Mouse (Mus musculus) midbrain, postnatal 0 days (tissue): ENCODE data around the gene Gan. TPM values are rescaled to one million over a fixed set of nuclear protein-coding genes. Genes with fewer than 3 reads are reported as not detected.

ENCODE experiments used
- ATAC-seq: fragments of 200-750 bp; cut with Nextera tagmentation; 2 replicates; pipeline ENCODE4 v1.8.0; 2017; ENCODE audit warnings: moderate number of reproducible peaks, mild to moderate bottlenecking, moderate TSS enrichment, moderate library complexity; ENCODE audit not compliant: low FRiP score
- DNase-seq: peaks from one replicate; pipeline ENCODE4 v3.0.0-alpha.2; 2015; ENCODE audit warnings: low spot score
- H3K27ac ChIP-seq: fragments of 300-500 bp; sonication (generic); 2 replicates; pipeline ENCODE4 v1.5.1; 2014; ENCODE audit warnings: low read depth, mild to moderate bottlenecking, low read length, mixed read lengths
- H3K27me3 ChIP-seq: fragments of 300-500 bp; sonication (generic); 2 replicates; pipeline ENCODE4 v1.6.1; 2014; ENCODE audit warnings: low read length, control low read depth, mixed read lengths; ENCODE audit not compliant: insufficient read depth
- H3K36me3 ChIP-seq: fragments of 300-500 bp; sonication (generic); 2 replicates; pipeline ENCODE4 v1.6.1; 2014; ENCODE audit warnings: low read length, control low read depth, mixed read lengths; ENCODE audit not compliant: insufficient read depth
- H3K4me1 ChIP-seq: fragments of 300-500 bp; sonication (generic); 2 replicates; pipeline ENCODE4 v1.6.1; 2014; ENCODE audit warnings: mild to moderate bottlenecking, control low read depth, antibody characterized with exemption, low read length, mixed read lengths; ENCODE audit not compliant: insufficient read depth
- H3K4me2 ChIP-seq: fragments of 300-500 bp; sonication (generic); 2 replicates; pipeline ENCODE4 v1.6.1; 2014; ENCODE audit warnings: low read depth, mild to moderate bottlenecking, low read length, mixed read lengths; ENCODE audit not compliant: poor library complexity, severe bottlenecking
- H3K4me3 ChIP-seq: fragments of 300-500 bp; sonication (generic); 2 replicates; pipeline ENCODE4 v1.5.1; 2014; ENCODE audit warnings: low read depth, mild to moderate bottlenecking, low read length, moderate library complexity
- H3K9ac ChIP-seq: fragments of 300-500 bp; sonication (generic); replicated peaks from 2 replicates; pipeline ENCODE4 v1.6.1; 2014; ENCODE audit warnings: mild to moderate bottlenecking, low read length, moderate library complexity, mixed read lengths; ENCODE audit not compliant: poor library complexity, severe bottlenecking
- H3K9me3 ChIP-seq: fragments of 300-500 bp; sonication (generic); 2 replicates; pipeline ENCODE4 v1.6.1; 2016; ENCODE audit warnings: low read length, control low read depth
- CTCF ChIP-seq: IDR thresholded peaks from 2 replicates; pipeline ENCODE4 v1.5.1; 2016; ENCODE audit warnings: antibody characterized with exemption, mild to moderate bottlenecking
- WGBS: fragments of 180-500 bp; shearing (Covaris S2); extraction: QIAGEN DNeasy Blood & Tissue Kit; methylation state at CpG from one replicate; pipeline ENCODE4 v1.1.7; 2014; 5-methylcytosine and 5-hydroxymethylcytosine counted together
- polyA plus RNA-seq: library from polyadenylated mRNA; unstranded; fragments of >200 nt; fragmentation: Nextera tagmentation; extraction: Ambion mirVana; gene quantifications from 2 replicates; pipeline ENCODE4 v1.2.1, GENCODE M21; 2015
- total RNA-seq: library from RNA; depleted of rRNA; stranded (reverse); fragments of >200 nt; gene quantifications from 2 replicates; pipeline ENCODE4 v1.2.3, GENCODE M21; 2014

Gene Gan
- total and polyA plus RNA-seq, 2 experiments from 2014 or later = 4.6 to 13.5 TPM

- no peaks in the 10 kb centered on the region for H3K27me3 ChIP-seq
- 92% methylated on average over 6 of the region's 6 CpGs for WGBS
- H3K9me3 ChIP-seq = no peaks in the 10 kb centered on the region
- no peaks in the 10 kb centered on the region for H3K36me3 ChIP-seq
- H3K4me3 ChIP-seq = no peak overlapping the region
- no peak overlapping the region for H3K4me2 ChIP-seq
- peak; percentile 47 for TF ChIP-seq CTCF
- no peak overlapping the region for H3K9ac ChIP-seq
- no peaks in the 10 kb centered on the region for H3K4me1 ChIP-seq
- H3K27ac ChIP-seq = no peak overlapping the region
- DNase-seq (no peak), ATAC-seq (no peak)
Observed at GRCm38 (mm10) chr8:117148520-117148919, 9.4 kb upstream of the Gan start.

- 0 out of 2 replicates have a peak overlapping the region, but pooled peaks have one; percentile 83 for H3K4me2 ChIP-seq
- no peak overlapping the region for H3K4me3 ChIP-seq
- no peaks in the 10 kb centered on the region for H3K27me3 ChIP-seq
- DNase-seq (no peak), ATAC-seq (no peak)
- 93% methylated on average over 4 of the region's 4 CpGs for WGBS
- H3K4me1 ChIP-seq = peaks cover 15% of the 10 kb centered on the region; the same call in 1 of the 2 replicates
- TF ChIP-seq CTCF = no peak
- H3K9me3 ChIP-seq = no peaks in the 10 kb centered on the region
- H3K27ac ChIP-seq = no peak overlapping the region
- no peaks in the 10 kb centered on the region for H3K36me3 ChIP-seq
- no peak overlapping the region for H3K9ac ChIP-seq
Observed at GRCm38 (mm10) chr8:117156149-117156548, 1.8 kb upstream of the Gan start.

GRCm38 (mm10) chr8:117156866-117157768, 818 bp upstream of the Gan start:
- DNase-seq = no peak
- WGBS = 12% methylated on average over 33 of the region's 33 CpGs

DNA sequence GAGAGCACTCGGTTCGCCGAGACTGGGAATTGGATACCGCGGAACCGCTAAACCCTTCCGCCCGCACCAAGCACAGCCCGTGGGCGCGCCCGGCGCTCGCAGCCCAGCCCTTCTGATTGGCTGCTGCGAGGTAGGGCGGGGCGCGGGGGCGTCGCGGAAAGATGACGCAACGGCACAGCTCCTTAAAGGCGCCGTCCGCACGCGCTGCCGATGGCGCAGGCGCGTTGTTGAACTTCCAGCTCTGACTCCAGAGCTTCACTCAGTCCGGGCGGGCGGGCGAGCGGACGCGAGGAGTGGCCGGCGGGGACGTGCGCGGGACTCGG, 205 bp upstream of the Gan start:
- ATAC-seq = peak; percentile 95
- WGBS = under 1% methylated on average over 45 of the region's 45 CpGs

More at GRCm38 (mm10) chr8:117156866-117157768, 818 bp upstream of the Gan start:
- ATAC-seq = no peak
- Histone ChIP-seq H3K9ac (peak overlapping the region; percentile 66), H3K9me3 (no peaks in the 10 kb centered on the region), H3K27ac (peak overlapping the region; percentile 77), H3K27me3 (no peaks in the 10 kb centered on the region), H3K36me3 (no peaks in the 10 kb centered on the region), H3K4me1 (peaks cover 15% of the 10 kb centered on the region; the same call in 1 of the 2 replicates), H3K4me3 (peak overlapping the region; percentile 86), H3K4me2 (peak overlapping the region; percentile 83)
- no peak for TF ChIP-seq CTCF

GRCm38 (mm10) chr8:117159031-117159430, 1.1 kb downstream of the Gan start:
- Histone ChIP-seq H3K4me1 (peaks cover 15% of the 10 kb centered on the region; the same call in 1 of the 2 replicates), H3K4me3 (peak overlapping the region; percentile 86; the same call in 1 of the 2 replicates), H3K36me3 (no peaks in the 10 kb centered on the region), H3K4me2 (peak overlapping the region; percentile 77), H3K9me3 (no peaks in the 10 kb centered on the region), H3K27ac (no peak overlapping the region), H3K27me3 (no peaks in the 10 kb centered on the region), H3K9ac (0 out of 2 replicates have a peak overlapping the region, but pooled peaks have one; percentile 77)
- 72% methylated on average over 5 of the region's 5 CpGs for WGBS
- ATAC-seq = no peak
- TF ChIP-seq CTCF = no peak
- no peak for DNase-seq

More for the DNA sequence above, 205 bp upstream of the Gan start:
- peak overlapping the region; percentile 83 for H3K4me2 ChIP-seq
- no peak for TF ChIP-seq CTCF
- H3K9me3 ChIP-seq = no peaks in the 10 kb centered on the region
- peak overlapping the region; percentile 86 for H3K4me3 ChIP-seq
- peak; percentile 98 for DNase-seq
- peak overlapping the region; percentile 77 for H3K9ac ChIP-seq
- no peaks in the 10 kb centered on the region for H3K27me3 ChIP-seq
- H3K27ac ChIP-seq = peak overlapping the region; percentile 77
- peaks cover 15% of the 10 kb centered on the region; the same call in 1 of the 2 replicates for H3K4me1 ChIP-seq
- no peaks in the 10 kb centered on the region for H3K36me3 ChIP-seq

DNA sequence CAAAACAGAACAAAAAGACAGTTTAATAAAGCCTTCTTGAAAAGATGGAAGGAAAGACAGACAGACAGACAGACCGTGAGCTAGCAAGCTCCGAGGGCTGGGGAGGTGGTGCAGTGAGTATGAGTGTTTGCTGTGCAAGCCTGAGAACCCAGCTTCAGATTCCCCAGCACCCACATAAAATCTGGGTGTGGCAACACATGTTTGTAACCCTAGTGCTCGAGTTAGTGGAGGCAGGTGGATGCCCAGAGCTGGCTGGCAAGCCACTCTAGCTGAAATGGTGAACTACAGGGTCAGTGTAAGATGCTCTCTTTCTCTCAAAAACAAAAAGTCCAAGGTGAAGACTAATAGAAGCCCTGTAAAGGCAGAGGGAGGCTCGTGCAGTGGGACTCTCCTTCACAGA, 7.0 kb downstream of the Gan start:
- WGBS = 93% methylated on average over 4 of the region's 4 CpGs
- H3K4me2 ChIP-seq = no peak overlapping the region
- no peaks in the 10 kb centered on the region for H3K36me3 ChIP-seq
- no peaks in the 10 kb centered on the region for H3K9me3 ChIP-seq
- DNase-seq (no peak), ATAC-seq (no peak)
- no peak overlapping the region for H3K27ac ChIP-seq
- TF ChIP-seq CTCF = no peak
- H3K4me3 ChIP-seq = no peak overlapping the region
- H3K4me1 ChIP-seq = no peaks in the 10 kb centered on the region
- no peak overlapping the region for H3K9ac ChIP-seq
- H3K27me3 ChIP-seq = no peaks in the 10 kb centered on the region
